Mouse (Mus musculus): Measurements from ENCODE around the gene Cyp3a25.
"Not testable (repeated sequence)": the region's sequence is repeated elsewhere in the genome, so short reads cannot be mapped to it uniquely, and the experiment has no call there.

Gene Cyp3a25

DNA sequence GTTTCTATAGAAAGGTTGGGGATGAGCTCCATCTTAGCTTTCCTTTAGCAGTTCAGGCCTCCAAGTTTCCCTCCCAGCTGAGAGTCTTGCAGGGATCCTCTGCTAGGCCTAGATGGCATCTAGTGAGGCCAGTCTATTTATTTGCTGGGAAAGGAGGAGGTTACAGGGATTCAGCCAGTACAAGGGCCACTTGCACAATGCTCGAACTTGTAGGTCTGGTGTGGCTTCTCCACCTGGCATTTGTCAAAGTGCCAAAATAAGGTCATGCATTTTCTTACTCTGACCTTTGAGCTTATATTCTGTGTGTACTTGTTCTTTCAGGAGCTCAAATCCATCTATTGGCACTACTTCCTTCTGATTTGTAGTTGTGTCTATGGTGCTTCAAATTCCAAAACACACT lies at the start of gene Cyp3a25:
TSS of gene Cyp3a25 (minus strand) at position 110 of the 400 bp plus-strand sequence.
- DNase-seq (ENCODE audit: low read depth) = not testable (repeated sequence)

DNA sequence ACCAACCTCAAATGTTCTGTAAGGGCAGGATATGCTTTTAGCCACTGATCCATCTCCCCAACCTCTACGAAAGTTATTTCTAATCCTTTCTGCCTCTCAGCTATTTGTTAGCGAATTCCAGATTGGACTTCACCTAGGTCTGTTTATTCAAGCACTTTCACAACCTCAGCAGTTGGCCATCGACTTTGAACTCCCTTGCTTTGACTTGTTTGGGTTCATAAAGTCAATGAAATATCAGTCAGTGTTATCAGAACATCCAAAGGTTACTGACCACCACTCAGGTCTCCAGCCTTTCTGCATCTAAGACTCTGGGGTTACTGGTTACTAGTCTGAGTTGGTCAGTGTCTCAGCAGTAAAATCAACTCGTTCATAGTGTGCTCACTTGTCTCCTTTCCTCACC lies 11.7 kb upstream of the Cyp3a25 start:
- DNase-seq (ENCODE audit: low read depth) = no peak

DNA sequence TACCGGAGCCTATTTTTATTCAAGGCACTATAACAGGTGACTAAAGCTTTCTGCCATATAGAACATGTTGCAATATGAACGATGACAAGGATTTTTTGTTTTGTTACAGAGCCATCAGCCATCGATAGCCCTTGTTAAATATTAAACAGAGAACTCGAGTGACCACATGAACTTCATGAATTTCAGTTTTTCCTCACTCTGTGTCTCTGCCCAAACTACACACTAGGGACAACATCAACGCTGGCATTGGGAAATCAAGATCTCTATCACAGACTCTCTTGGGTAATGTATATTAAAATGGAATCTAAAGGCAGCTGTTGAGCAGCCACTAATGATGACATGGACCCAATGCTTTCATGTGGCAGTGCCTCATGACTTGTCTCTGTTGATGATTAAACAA lies 8.9 kb upstream of the Cyp3a25 start:
- no peak for DNase-seq (ENCODE audit: low read depth)

- DNase-seq (ENCODE audit: low read depth) = no peak
These were observed 1.8 kb upstream of the Cyp3a25 start for GRCm38 (mm10) chr5:146011251-146011650.

GRCm38 (mm10) chr5:145967080-145967479 lies 42.3 kb downstream of the Cyp3a25 start:
- DNase-seq (ENCODE audit: low read depth) = no peak
